Mouse (Mus musculus) neutrophil, adult 5-6 weeks (primary cell): ENCODE results near the gene Clns1a. TPM values are rescaled to one million over a fixed set of nuclear protein-coding genes. Genes with fewer than 3 reads are reported as not detected.

Experiments used
- ATAC-seq: fragments of 151-379, 151-347 bp; 2 replicates; pipeline ENCODE4 v1.8.0; 2017; ENCODE audit warnings: mild to moderate bottlenecking, moderate TSS enrichment; ENCODE audit not compliant: insufficient number of reproducible peaks, poor library complexity, low FRiP score, severe bottlenecking; ENCODE audit errors: extremely low read depth
- total RNA-seq: library from RNA; stranded (forward); fragments of 200-1000 nt; gene quantifications from 2 replicates; pipeline ENCODE4 v1.2.3, GENCODE M21; 2017

Gene Clns1a
- 42.5 and 54.9 TPM in 2 replicates for total RNA-seq

- ATAC-seq: peak; percentile 99
These were observed at the start of gene Clns1a for GRCm38 (mm10) chr7:97696506-97697254. TSS of gene Clns1a (plus strand) at chr7:97696634.

DNA sequence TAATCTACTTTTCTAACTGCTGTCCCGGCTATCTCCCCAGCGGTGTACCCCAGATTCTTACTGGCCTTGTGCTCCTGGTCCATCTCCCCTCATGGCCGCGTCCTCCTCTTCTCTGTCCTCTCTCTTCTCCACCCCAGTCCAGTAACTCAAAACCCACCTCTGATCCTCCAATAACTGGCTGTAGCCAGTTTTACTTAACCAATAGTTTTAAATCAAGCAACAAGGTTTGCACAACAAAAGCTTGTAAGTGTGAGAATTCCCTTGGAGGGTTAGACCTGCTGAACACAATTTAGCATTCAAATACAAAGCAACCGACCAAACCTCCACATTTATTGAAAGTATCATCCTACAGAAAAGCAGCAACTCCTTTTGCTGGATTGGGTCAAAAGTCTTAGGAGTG is 48.8 kb upstream of the Clns1a start:
- no peak for ATAC-seq

DNA sequence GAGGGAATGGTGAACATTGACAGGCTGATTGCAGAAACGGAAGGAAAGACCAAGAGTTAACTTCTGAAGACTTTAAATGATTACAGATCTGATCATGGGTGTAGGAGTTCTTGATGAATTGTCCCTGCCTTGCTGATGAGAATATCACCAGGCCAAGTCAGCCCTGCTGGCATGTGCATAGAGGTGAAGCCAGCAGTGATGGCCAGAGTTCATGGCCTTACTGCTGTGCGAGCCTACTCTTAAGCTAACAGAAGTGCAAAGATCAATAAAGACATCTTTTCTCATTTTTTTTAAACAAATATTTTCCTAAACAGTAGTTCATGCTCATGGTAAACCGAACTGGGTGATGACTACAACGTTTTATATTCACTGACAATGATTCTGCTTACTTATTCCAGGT is 45.7 kb upstream of the Clns1a start:
- ATAC-seq: no peak

- no peak for ATAC-seq
These were observed 40.3 kb upstream of the Clns1a start for GRCm38 (mm10) chr7:97656144-97656543.

DNA sequence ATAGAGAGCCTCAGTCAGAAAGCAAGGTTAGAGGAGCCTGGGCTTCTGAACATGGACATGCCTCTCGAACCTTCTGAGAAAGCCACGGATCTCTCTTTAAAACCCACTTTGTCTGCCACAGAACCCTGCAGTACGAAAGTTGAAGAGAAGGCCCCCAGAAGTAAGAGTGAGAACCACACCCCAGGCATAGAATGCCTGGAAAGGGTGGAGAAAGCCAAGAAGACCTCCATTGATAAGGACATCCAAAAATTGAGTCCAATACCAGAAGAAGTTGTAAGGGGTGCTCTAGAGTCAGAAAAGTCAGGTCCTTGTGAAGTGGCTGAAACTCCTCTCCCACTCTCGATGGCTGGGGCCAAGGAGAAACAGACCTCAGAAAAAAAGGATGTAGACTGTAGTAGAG is 34.8 kb upstream of the Clns1a start:
- ATAC-seq: no peak

DNA sequence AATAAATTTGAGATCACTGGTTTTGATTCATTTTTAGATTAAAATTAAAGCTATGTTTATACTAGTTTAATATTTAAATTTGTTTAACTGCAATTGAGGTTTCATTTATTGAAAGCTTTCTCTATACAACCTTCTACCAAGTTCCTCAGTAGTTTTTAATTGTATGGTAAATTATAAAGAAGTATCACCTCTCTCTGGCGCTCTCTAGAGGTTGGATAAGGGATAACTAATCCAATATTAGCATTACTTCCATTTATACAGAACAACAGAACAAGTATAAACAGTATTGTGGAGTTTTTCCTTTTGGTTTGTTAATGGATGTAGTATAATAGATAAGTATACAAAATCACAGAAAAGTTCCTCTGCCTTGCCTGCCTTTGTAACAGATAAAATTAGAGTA is 17.2 kb upstream of the Clns1a start:
- ATAC-seq: no peak

DNA sequence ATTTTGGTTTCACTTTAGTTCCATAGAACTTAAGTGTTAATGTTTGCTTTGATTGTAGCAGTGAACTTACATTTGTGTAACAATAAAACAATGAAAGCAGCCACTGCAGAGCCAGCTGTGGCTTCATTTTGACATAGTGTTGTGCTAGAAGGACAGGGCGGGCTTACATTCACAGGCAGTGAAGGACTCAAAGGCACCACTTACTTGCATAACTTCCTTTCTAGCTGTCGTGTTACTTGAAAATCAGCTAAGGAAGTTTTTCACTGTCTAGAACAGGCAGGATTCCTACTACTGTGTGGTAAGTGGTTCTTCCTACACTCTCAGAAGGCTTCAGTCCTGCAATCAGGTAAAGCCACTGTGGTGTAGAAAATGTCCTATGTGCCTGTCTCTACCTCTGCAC is 8.6 kb upstream of the Clns1a start:
- ATAC-seq: no peak

DNA sequence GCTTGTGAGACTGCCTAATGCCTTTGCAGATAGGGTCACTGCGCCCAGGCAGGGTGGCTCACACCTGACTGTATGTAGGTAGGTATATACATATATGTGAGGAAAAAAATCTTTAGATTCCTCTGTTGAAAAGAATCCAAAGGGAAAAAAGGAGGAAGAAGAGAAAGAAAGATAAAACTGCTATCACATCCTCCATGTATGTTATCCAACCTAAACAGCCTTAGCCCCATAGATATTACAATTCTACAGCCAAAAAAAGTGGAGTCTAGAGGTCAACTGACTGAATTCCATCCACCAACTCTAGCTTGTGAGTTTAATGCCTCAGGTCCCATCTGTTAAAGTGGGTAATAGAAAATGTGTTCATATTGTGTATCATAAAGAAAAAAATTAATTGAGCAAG is 993 bp upstream of the Clns1a start:
- ATAC-seq: no peak

DNA sequence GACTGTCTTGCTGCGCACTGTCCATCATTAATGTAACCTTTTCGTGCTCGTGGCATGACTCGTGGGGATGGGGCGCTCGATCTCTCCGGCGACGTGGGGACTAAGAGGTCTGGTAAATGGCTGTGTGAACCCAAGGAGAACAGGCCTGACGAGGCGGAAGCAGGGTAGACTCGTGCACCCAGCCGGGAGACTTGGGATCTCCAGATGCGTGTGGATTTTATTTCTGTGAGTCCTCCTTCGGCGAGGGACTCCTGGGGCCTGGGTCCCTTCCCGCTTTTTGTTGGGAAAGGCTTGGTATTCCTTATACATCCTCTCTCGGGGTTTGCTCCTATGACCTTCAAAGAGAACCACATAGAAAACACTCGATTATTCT is 315 bp upstream of the Clns1a start:
- ATAC-seq: no peak

GRCm38 (mm10) chr7:97700173-97700572 is 3.7 kb downstream of the Clns1a start:
- no peak for ATAC-seq

- ATAC-seq: no peak
These were observed 4.7 kb downstream of the Clns1a start for GRCm38 (mm10) chr7:97701106-97701505.

DNA sequence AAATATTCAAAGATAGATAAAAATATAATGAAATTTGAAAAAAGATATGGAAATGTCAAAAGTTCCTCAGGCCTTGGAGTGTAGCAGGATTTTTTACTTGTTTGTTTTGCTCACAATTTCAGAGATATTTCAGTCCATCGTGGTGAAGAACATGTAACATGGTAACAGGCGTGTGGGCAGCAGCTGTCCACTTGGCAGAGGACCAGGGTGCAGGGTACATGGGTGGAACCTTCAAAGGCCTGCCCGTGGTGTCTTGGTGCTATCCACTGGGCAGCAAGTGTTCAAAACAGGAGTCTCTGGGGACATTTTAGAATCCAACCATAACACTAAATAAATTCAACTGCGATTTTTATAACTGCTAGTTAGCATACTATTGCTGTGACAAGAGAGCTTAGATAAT is 10.7 kb downstream of the Clns1a start:
- ATAC-seq: no peak

DNA sequence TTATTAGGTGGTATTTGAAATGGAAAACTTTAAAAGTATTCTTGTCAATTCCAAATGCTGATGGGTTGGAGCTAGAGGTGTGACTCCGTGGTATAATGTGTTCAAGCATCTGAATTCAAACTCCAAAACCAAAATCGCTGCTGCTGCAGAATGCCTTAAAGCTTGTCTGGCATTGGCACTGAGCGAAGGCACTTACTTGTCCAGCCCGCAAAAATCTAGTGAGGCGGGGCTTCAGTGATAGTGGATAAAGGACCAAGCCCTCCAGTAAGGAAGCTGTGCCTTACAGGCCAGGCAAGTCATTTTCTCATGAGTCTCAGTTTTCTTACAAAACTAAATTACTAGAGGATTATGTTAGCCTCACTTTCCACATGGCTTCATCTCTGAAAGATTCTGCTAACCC is 11.4 kb downstream of the Clns1a start:
- no peak for ATAC-seq

DNA sequence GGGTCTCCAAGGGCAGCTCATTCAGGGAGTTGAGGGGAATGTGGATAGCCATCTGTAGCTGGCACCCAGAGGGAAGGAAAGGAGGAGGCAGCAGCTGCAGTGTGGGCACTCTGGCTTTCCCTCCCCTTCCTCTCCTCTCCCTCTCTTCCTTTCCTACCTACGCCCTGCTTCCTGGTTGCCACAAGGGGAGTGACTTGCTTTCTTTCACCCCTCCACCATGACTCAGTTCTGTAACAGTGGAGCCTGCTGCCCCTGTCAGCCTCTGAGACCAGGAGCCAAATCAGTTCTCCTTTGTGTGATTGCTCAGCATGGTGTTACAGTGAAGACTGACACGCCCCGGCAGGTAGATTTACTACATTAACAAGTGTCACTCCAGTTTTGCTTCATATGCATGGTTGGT is 12.8 kb downstream of the Clns1a start:
- no peak for ATAC-seq

DNA sequence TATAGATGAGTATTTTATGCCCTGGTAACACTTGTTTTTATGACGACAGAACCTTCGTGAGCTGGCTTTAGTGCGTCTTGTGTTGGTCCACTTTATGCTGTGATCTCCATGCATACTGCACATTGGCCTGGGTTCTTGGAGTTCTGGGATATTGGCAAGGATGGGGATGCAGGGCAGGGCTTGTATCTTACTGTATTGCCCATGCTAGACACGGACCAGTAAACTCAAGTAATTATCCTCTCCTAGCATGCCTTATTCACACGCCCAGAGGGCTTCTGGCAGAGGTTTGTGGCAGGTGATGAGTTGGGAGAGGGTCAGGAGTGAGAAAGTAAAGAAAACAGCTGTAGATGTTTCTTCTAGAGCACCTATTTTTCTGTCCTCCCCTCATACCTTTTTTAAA is 18.2 kb downstream of the Clns1a start:
- ATAC-seq: no peak

DNA sequence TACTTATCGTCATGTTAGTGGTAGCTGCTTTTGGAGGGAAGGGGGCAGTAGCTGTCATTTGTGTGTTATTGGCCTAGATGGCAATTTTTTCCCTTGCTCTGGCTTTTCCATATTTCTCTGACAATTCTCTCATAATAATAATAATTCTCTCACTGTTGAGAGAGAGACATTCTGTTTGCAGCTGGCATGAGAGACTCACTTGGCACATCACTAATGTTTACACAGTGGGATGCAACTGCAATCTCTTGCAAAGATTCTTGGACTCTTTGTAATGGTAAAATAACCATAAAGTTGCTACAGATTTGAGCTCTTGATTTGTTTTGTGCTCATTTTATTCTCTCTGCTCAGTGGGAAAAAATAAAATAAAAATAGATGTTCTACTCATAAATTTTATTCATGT is 20.9 kb downstream of the Clns1a start:
- no peak for ATAC-seq

DNA sequence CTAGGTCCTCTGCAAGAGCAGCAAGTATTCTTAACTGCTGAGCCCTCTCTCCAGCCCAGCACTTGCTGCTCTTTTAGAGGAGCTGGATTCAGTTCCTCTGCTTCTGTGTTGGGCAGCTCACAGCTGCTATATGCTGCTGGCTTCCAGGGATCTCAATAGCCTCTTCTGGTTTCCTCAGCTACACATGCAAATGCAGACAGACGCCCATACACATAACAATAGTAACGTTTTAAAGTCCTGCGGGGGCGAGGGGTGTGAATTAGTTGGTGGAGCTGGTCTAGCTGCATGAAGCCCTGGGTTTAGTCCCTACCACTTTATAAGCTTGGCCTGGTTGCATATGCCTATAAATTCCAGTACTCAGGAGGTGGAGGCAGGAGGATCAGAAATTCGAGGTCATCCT is 22.6 kb downstream of the Clns1a start:
- no peak for ATAC-seq

DNA sequence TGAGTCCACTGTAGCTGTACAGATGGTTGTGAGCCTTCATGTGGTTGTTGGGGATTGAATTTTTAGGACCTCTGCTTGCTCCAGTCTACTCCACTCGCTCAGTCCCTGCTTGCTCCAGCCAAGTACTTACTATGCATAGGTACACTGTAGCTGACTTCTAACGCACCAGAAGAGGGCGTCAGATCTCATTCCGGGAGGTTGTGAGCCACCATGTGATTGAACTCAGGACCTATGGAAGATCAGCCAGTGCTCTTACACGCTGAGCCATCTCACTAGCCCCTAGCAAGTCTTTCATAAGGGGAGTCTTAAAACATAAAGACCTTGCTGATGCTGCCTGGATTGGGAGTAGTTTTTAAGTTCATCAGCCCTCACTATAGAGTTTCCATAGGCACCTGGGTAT is 23.7 kb downstream of the Clns1a start:
- no peak for ATAC-seq

- ATAC-seq: no peak
These were observed 26.0 kb downstream of the Clns1a start for GRCm38 (mm10) chr7:97722278-97722918.

DNA sequence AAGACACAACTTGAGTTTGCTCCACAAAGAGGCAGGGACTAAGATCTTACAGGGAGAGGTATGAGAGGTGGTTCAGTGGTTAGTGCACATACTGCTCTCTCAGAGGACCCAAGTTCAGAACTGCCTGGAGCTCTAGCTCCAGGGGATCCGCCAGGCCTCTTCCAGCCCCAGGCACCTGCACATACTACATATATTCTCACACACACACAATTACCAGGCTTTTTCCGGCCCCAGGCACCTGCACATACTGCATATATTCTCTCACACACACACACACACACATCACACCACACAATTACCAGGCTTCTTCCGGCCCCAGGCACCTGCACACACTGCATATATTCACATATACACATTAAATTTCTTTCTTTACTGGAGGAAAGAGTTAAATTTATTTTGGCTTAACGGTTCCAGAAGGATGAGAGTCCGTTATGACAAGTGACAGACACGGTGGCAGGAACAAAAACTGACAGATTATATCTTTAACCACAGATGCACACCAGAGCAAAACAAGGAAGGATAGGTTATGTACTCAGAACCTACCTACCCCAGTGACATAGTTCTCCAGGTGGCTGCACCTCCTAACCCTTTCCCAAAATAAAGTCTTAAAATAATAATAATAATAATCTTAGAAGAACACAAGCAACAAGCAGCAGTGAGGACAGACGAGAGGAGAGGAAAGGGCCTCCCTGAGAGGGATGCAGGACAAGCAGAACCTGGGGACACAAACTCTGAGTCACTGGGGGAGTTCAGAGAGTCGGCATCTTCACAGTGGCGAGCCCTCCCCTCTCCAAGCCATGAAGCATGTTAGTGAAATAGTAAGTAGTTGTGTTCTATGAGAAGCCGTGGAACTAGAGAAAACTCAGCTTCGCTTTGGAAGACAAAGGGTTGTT is 27.5 kb downstream of the Clns1a start:
- no peak for ATAC-seq
